Mouse (Mus musculus): Measurements from ENCODE around the gene Hist1h4j. TPM values are rescaled to one million over a fixed set of nuclear protein-coding genes. Genes with fewer than 3 reads are reported as not detected.
A peak's percentile ranks its signal among the peaks of the same experiment; 100 is the strongest.
"Not testable (repeated sequence)": the region's sequence is repeated elsewhere in the genome, so short reads cannot be mapped to it uniquely, and the experiment has no call there.

Gene Hist1h4j
- polyA plus RNA-seq, 1 experiment from 2014 or later: 1.2 TPM

DNA sequence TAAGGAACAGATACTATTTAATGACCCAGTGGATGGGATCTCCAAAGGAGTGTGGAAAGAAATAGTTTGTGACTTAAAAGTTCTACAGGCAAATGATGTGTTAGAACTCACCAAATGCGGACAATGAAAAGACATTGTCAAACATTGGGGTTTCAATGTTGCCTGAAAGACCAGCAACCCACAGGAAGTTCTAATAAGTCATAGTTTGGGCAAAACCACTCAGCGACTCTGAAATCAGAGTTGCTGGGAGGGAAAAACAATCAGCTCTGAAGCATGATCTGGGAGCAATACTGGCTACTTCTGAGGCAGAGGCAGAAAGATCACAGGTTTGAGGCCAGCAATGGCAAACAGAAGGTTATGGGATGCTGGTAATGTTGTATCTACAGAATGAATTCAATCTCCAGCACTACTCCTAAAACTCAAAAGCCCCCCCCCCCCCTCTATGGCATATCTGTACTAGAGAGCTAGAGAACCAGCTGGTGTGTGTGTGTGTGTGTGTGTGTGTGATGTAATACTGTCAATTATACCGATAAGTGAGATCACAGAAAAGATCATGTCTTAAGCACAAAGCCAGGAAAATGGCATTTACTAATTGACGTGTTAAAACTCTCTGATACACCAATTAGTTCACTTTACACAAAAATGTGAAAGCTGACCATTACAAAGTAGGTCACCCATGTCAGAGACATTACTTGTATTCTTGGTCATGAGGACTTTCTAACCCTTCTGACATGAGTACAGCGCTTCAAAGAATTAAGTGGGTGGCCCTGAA is 14.7 kb downstream of the Hist1h4j start:
- peak overlapping the region; percentile 97 for H3K27ac ChIP-seq (ENCODE audit: low read depth, low read length)
- WGBS: 6% methylated on average over 5 of the region's 5 CpGs
- H3K4me1 ChIP-seq (replicated peaks; ENCODE audit: control insufficient read depth, insufficient read depth, low read length): peaks cover 3% of the 10 kb centered on the region; the same call in 1 of the 2 replicates
- H3K4me2 ChIP-seq (ENCODE audit: low read depth, low read length, severe bottlenecking): peak overlapping the region; percentile 88
- H3K4me3 ChIP-seq (ENCODE audit: low read depth, low read length): peak overlapping the region; percentile 55
- DNase-seq (ENCODE audit: low spot score) (peak; percentile 69), ATAC-seq (replicated peaks; ENCODE audit: low FRiP score) (peak; percentile 13; the same call in 1 of the 2 replicates)
- H3K9me3 ChIP-seq (ENCODE audit: control insufficient read depth, low read length): no peaks in the 10 kb centered on the region
- peak overlapping the region; percentile 68 for H3K9ac ChIP-seq (ENCODE audit: low read length)
- no peaks in the 10 kb centered on the region for H3K27me3 ChIP-seq (ENCODE audit: control insufficient read depth, insufficient read depth, low read length)
- H3K36me3 ChIP-seq (ENCODE audit: control insufficient read depth, insufficient read depth, low read length): no peaks in the 10 kb centered on the region; the same call in 1 of the 2 replicates

DNA sequence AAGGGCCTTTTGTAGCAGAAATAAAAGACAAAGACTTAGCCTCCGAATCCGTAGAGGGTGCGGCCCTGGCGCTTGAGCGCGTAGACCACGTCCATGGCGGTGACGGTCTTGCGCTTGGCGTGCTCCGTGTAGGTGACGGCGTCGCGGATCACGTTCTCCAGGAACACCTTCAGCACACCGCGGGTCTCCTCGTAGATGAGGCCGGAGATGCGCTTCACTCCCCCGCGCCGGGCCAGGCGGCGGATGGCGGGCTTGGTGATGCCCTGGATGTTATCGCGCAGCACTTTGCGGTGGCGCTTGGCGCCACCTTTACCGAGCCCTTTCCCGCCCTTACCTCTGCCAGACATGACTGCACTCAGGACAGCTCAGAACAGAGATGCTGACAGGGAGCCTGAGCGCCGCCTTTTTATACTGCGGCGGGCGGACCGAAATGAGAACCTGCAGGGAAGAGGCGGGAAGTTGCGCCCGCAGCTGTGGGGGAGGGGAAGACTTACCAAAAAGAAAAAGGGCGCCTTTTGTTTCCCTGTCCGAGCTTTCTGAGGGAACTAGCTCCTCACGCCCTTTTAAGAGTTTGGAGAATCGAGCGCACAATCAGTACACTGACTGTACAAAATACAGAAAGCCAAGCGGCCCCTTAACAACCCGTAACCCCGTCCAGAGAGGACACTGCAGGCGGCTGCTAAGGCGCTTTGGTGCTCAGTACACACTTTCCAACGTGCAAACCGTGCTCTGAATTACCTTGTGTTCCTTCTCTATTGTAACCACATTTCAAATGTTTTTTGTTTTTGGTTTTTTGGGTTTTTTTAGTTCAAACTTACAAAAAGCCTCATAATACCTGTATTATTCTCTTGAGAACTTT is 15.5 kb downstream of the Hist1h4j start, which contains the start of gene Hist1h4k:
Hist1h4k (minus strand) TSS at position 347 of the 859 bp plus-strand sequence.
- Histone ChIP-seq H3K9ac (ENCODE audit: low read length) (peak within 1 kb of the TSS; percentile 68), H3K27ac (ENCODE audit: low read depth, low read length) (peak within 1 kb of the TSS; percentile 97), H3K4me2 (ENCODE audit: low read depth, low read length, severe bottlenecking) (peak within 1 kb of the TSS; percentile 88), H3K4me3 (ENCODE audit: low read depth, low read length) (peak within 1 kb of the TSS; percentile 55)
- H3K27me3 ChIP-seq (ENCODE audit: control insufficient read depth, insufficient read depth, low read length); H3K9me3 ChIP-seq (ENCODE audit: control insufficient read depth, low read length); H3K36me3 ChIP-seq (ENCODE audit: control insufficient read depth, insufficient read depth, low read length); H3K4me1 ChIP-seq (replicated peaks; ENCODE audit: control insufficient read depth, insufficient read depth, low read length): not testable (repeated sequence)
- WGBS: under 1% methylated on average over 42 of the region's 56 CpGs
- DNase-seq (ENCODE audit: low spot score) (peak; percentile 97), ATAC-seq (replicated peaks; ENCODE audit: low FRiP score) (peak; percentile 82)

DNA sequence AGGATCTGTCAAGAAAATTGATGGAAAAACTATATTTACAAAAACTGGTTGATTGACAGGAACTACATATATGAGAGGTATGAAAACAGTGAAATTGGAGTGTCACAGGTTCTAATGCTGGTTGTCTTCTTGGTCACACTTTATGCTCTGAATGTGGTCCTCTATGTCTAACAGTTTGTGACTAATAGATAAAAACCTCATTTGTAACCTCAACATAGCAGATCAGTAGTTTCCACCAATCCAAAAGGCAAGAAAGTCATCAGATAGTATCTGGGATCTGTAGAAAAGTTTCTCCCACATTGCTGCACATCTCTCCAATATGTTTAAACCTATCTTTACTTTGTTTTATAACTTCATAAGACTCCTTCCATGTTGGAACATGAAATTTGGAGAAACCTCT is 16.6 kb downstream of the Hist1h4j start:
- peaks cover 3% of the 10 kb centered on the region; the same call in 1 of the 2 replicates for H3K4me1 ChIP-seq (replicated peaks; ENCODE audit: control insufficient read depth, insufficient read depth, low read length)
- ATAC-seq (replicated peaks; ENCODE audit: low FRiP score) (no peak), DNase-seq (ENCODE audit: low spot score) (no peak)
- no peaks in the 10 kb centered on the region for H3K36me3 ChIP-seq (ENCODE audit: control insufficient read depth, insufficient read depth, low read length)
- H3K4me2 ChIP-seq (ENCODE audit: low read depth, low read length, severe bottlenecking): no peak overlapping the region
- no peaks in the 10 kb centered on the region for H3K27me3 ChIP-seq (ENCODE audit: control insufficient read depth, insufficient read depth, low read length)
- no peaks in the 10 kb centered on the region for H3K9me3 ChIP-seq (ENCODE audit: control insufficient read depth, low read length)
- no peak overlapping the region for H3K9ac ChIP-seq (ENCODE audit: low read length)
- peak overlapping the region; percentile 93 for H3K27ac ChIP-seq (ENCODE audit: low read depth, low read length)
- no peak overlapping the region for H3K4me3 ChIP-seq (ENCODE audit: low read depth, low read length)

DNA sequence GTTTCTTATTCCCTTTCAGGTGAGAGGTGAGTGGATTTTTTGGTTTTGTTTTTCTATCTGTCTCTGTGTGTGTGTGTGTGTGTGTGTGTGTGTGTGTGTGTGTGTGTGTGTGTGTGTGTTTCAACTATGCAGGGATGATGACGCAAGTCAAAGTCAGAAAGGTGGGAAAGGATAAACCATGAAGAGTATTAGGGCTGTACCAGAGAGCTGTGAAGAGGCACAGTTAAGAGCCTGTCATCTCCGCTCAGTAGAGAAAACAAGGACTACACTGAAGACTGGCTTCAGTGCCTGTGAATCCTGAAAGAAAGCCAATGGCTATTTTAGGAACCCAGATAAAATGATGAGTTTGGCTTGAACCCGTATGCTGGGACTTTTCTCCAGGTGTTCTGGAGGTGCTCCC is 17.0 kb downstream of the Hist1h4j start:
- H3K27ac ChIP-seq (ENCODE audit: low read depth, low read length): peak overlapping the region; percentile 93
- H3K4me1 ChIP-seq (replicated peaks; ENCODE audit: control insufficient read depth, insufficient read depth, low read length): peaks cover 3% of the 10 kb centered on the region; the same call in 1 of the 2 replicates
- no peak for ATAC-seq (replicated peaks; ENCODE audit: low FRiP score)
- WGBS: 76% methylated on average over 3 of the region's 3 CpGs
- no peak overlapping the region; the same call in 1 of the 2 replicates for H3K9ac ChIP-seq (ENCODE audit: low read length)
- no peak for DNase-seq (ENCODE audit: low spot score)
- H3K9me3 ChIP-seq (ENCODE audit: control insufficient read depth, low read length): no peaks in the 10 kb centered on the region
- no peak overlapping the region for H3K4me2 ChIP-seq (ENCODE audit: low read depth, low read length, severe bottlenecking)
- H3K36me3 ChIP-seq (ENCODE audit: control insufficient read depth, insufficient read depth, low read length): no peaks in the 10 kb centered on the region
- H3K4me3 ChIP-seq (ENCODE audit: low read depth, low read length): no peak overlapping the region
- H3K27me3 ChIP-seq (ENCODE audit: control insufficient read depth, insufficient read depth, low read length): no peaks in the 10 kb centered on the region

DNA sequence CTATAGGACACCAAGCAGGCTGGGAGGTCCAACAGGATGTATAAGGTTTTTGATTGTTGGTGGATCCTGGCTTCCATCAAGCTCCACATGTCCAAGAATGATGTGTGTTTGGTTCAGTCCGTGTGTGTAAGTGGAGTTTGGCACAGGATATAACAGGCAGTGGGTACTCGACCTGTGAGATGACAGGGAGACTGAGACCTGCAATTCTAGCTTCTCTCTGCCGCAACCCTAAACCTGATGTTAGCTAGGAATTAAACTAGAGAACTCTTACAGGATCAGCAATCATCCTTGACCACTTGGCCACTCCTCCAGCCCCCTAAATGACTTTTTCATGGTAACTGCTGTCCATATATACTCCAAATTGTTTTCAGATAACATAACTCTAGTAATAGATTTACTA is 17.5 kb downstream of the Hist1h4j start:
- Histone ChIP-seq H3K9ac (ENCODE audit: low read length) (peak overlapping the region; percentile 21; the same call in 1 of the 2 replicates), H3K4me1 (replicated peaks; ENCODE audit: control insufficient read depth, insufficient read depth, low read length) (peaks cover 3% of the 10 kb centered on the region; the same call in 1 of the 2 replicates), H3K4me3 (ENCODE audit: low read depth, low read length) (peak overlapping the region; percentile 37; the same call in 1 of the 2 replicates), H3K27ac (ENCODE audit: low read depth, low read length) (peak overlapping the region; percentile 93), H3K4me2 (ENCODE audit: low read depth, low read length, severe bottlenecking) (peak overlapping the region; percentile 65; the same call in 1 of the 2 replicates), H3K36me3 (ENCODE audit: control insufficient read depth, insufficient read depth, low read length) (no peaks in the 10 kb centered on the region), H3K9me3 (ENCODE audit: control insufficient read depth, low read length) (no peaks in the 10 kb centered on the region), H3K27me3 (ENCODE audit: control insufficient read depth, insufficient read depth, low read length) (no peaks in the 10 kb centered on the region)
- DNase-seq (ENCODE audit: low spot score) (peak; percentile 61), ATAC-seq (replicated peaks; ENCODE audit: low FRiP score) (no peak)
- 45% methylated on average over 3 of the region's 3 CpGs for WGBS

DNA sequence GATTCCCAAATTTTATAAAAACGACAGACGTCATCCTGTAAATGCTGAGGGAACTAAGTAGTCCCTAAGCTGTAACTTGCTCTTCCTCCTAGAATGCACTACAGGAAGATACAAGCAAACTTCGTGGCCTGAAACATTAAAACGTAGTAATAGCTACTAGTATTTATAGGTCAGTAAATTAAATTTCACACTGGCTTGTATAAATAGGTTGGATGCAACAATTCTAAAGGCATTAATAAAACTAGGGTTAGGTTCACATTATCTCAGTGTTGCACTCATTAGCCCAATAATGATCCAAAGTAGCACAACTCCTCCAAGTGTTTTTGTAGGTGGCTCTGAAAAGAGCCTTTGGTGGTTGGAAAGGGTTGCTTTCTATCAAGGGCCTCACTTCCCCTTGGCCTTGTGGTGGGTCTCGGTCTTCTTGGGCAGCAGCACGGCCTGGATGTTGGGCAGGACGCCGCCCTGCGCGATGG is 18.2 kb downstream of the Hist1h4j start:
- Histone ChIP-seq H3K9ac (ENCODE audit: low read length) (peak overlapping the region; percentile 67), H3K9me3 (ENCODE audit: control insufficient read depth, low read length) (no peaks in the 10 kb centered on the region), H3K27me3 (ENCODE audit: control insufficient read depth, insufficient read depth, low read length) (no peaks in the 10 kb centered on the region), H3K4me1 (replicated peaks; ENCODE audit: control insufficient read depth, insufficient read depth, low read length) (peaks cover 3% of the 10 kb centered on the region; the same call in 1 of the 2 replicates), H3K4me2 (ENCODE audit: low read depth, low read length, severe bottlenecking) (peak overlapping the region; percentile 65), H3K36me3 (ENCODE audit: control insufficient read depth, insufficient read depth, low read length) (no peaks in the 10 kb centered on the region), H3K4me3 (ENCODE audit: low read depth, low read length) (peak overlapping the region; percentile 37), H3K27ac (ENCODE audit: low read depth, low read length) (peak overlapping the region; percentile 93)
- 3% methylated on average over 10 of the region's 10 CpGs for WGBS
- ATAC-seq (replicated peaks; ENCODE audit: low FRiP score): no peak
- no peak for DNase-seq (ENCODE audit: low spot score)

DNA sequence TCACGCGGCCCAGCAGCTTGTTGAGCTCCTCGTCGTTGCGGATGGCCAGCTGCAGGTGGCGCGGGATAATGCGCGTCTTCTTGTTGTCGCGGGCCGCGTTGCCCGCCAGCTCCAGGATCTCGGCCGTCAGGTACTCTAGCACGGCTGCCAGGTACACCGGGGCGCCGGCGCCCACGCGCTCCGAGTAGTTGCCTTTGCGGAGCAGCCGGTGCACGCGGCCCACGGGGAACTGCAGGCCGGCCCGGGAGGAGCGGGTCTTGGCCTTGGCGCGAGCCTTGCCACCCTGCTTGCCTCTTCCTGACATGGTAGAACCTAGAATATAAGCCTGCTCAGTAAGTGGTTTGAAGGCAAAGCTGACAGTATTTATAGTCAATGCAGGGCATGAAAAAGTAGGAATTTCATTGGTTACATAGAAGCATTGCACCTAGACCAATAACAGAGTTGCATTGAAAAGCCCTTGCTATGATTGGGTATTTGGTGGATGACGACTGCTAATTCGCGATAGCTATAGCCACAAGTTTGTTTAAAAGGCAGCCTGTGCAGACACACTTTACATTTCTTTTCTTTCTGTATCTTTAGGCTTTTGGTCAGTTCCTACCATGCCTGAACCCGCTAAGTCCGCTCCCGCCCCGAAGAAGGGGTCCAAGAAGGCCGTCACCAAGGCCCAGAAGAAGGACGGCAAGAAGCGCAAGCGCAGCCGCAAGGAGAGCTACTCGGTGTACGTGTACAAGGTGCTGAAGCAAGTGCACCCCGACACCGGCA is 18.8 kb downstream of the Hist1h4j start, which contains the start of the genes Hist1h2ak and Hist1h2bn:
Hist1h2ak (minus strand) TSS at position 304 of the 762 bp plus-strand sequence.
Hist1h2bn (plus strand) TSS at position 600 of the 762 bp plus-strand sequence.
- peak within 1 kb of the TSS; percentile 67 for H3K9ac ChIP-seq (ENCODE audit: low read length)
- peak within 1 kb of the TSS; percentile 93 for H3K27ac ChIP-seq (ENCODE audit: low read depth, low read length)
- peak within 1 kb of the TSS; percentile 41 for H3K4me3 ChIP-seq (ENCODE audit: low read depth, low read length)
- ATAC-seq (replicated peaks; ENCODE audit: low FRiP score) (peak; percentile 93), DNase-seq (ENCODE audit: low spot score) (peak; percentile 82)
- not testable (repeated sequence) for H3K9me3 ChIP-seq (ENCODE audit: control insufficient read depth, low read length); H3K36me3 ChIP-seq (ENCODE audit: control insufficient read depth, insufficient read depth, low read length); H3K27me3 ChIP-seq (ENCODE audit: control insufficient read depth, insufficient read depth, low read length); H3K4me1 ChIP-seq (replicated peaks; ENCODE audit: control insufficient read depth, insufficient read depth, low read length)
- WGBS: under 1% methylated on average over 30 of the region's 50 CpGs
- H3K4me2 ChIP-seq (ENCODE audit: low read depth, low read length, severe bottlenecking): peak within 1 kb of the TSS; percentile 65
